Mouse (Mus musculus) kidney, postnatal 36 days (tissue): ENCODE measurements around the gene Gm21748.
"Not testable (repeated sequence)": the region's sequence is repeated elsewhere in the genome, so short reads cannot be mapped to it uniquely, and the experiment has no call there.

ENCODE experiments used
- DNase-seq, 2 experiments: peaks; one replicate each; pipeline ENCODE4 v3.0.0; 2021 to 2022; ENCODE audit warnings: mixed read lengths in 2 of 2

Gm21748 gene

DNA sequence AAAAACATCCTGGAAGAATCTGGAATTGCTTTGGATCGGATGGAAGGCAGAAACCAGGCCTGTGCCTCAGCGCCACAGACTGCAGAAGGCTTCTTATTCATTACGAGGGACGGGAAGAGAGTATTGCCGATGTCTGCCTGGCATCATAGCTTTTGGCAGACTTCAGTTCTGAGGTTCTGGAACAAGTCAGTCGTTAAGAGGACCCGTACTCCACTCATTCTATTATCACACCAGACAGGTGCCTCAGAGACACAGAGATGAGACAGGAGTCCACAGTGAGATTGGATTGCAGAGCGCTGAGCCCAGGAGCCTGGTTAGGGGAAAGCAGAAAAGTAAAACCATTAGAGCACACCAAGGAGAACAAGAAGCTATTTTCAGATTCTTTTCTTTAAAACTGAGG, at the start of gene Gm21748:
Gene Gm21748 (minus strand): TSS at position 101 of the 400 bp plus-strand sequence.
- DNase-seq = not testable (repeated sequence)
